Mouse (Mus musculus): ENCODE measurements at regions not wholly inside any gene's neighbourhood (a gene's known extent, or its start where the extent isn't known, plus 50 kb on each side); places are given as distances from the start of the nearest gene placed in this dataset.

DNA sequence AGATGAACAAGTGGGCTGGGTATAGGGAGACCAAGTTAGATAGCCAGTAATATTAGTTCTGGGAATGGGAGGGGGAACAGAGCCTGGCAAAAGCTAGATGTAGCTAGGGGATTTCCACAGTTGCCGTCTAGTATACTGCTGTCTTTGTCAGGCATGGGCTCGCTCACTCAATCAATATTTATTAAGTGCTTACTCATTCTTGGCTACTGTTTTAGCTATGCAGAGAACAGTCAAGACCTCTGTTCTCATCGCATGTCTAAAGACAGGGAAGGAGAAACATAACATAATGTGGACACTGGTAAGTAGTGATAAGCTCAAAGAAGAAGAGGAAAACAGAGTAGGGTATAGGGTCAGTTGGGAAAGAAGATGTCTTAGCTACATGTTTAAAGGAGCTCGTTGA is 173.4 kb downstream of the Gm5426 start:
- no peak for DNase-seq (ENCODE audit: low read depth, low spot score)

DNA sequence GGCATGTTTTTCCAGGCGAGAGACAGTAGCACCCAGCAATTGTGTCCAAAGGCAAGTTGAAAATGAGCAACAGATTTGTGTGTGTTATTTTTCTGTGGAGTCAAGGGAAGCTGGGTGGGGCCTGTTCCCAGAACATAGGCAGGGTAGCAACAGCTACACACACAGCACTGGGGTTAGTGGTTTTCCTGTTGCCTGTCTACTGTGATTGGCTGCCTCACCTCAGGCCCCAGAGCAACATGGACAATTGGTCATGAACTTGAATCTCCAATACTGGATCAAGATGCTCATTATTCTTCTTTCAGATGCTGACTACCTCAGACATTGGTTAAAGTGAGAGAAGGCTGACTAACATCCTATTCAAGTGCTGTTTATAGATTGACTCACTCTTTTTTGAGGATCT is 188.9 kb downstream of the Gm5426 start:
- peak; percentile 56 for DNase-seq (ENCODE audit: low read depth, low spot score)

DNA sequence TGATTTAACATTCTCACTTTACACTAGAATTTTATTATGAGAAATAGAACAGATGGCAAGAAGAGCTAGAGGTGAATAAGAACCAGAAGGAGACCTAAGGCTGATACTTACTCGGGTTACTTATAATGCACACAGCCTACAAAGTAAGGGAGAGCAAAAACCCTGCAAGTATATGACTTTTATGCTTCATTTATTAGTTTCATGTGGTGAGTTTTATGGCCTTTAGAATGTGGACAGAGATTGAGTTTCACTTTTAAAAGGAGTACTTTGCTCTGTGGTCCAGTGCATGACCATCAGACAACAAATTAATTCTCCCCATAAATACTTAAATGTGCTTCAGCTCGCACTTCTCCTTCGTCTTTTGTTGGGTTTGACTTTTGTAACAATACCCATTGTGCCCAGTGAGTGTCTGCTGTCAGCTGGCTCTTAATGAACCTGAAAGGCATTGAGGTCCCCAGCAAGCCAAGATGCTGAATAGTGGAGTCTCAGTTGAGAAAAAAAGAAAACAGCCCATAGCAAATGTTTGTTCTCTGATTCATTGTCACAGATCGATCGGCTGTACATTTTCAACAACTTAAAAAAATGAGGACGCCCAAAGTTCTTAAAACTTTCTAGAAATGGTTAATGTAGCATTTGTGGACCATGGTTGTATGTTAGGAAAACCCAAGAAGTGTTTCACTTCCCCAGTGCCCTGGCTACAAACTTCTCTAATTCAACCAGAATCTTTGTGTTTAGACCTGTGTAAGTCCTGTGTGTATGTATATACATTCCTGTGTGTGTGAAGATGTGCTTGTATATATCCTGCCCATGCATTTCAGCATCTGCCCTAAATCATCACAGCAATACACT is 194.5 kb downstream of the Gm5426 start:
- DNase-seq (ENCODE audit: low read depth, low spot score), result no peak

DNA sequence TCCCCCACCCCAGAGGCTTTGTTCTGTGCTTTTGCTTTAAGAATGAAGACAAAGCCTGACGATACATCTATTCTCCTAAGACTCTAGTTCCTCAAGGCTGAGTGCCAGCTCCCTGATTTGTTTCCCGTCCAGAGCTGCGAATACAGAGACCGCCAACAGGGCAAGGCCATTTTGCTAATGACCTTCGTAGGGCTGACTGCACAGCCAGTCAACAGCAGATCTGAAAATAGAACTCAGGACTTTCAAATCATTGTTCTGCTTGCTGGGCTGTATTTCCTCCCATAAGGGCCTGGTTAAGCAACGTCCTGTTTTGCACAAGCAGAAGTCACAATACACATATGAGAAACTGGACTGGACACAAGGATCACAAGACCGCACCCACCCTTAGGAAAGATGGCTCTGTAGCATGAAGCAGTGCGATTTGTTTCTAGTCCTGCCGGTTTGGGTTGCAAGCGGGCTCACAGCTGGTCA is 196.4 kb downstream of the Gm5426 start:
- no peak for DNase-seq (ENCODE audit: low read depth, low spot score)

DNA sequence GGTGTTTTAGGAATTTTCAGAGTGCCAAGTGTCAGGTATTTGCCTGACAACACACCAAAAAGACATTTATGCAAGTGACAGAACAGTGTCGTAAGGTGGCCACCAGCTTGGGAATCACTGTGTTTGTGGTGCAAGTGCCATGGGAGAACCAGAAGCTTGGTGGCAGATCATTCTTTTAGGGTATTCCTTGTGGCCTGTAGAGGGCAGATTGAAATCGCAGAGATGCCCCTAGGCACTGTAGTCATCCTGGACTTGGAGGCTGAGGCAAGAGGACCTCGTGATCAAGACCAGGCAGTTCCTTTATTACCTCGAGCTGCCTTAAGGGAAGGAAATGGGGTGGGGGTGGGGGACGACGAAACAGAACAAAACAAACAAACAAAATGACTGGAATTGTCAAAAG is 196.8 kb downstream of the Gm5426 start:
- DNase-seq (ENCODE audit: low read depth, low spot score), result peak; percentile 63

DNA sequence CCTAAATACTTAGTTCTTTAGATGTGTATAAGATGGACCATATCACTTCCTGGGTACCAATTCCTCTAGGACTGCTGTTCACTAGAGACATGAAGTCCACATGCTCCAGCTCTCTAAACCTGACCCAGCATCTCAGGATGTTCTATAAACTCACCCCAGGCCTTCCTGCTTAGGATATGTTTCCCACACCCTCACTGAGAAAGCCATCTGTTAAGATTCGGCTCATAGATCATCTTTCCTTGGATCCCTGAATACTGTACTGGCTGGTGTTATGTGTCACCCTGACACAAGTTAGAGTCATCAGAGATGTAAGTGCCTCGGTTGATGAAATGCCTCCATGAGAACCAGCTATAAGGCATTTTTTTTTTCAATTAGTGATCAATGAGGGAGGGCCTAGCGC is 199.9 kb downstream of the Gm5426 start:
- DNase-seq (ENCODE audit: low read depth, low spot score), result no peak

DNA sequence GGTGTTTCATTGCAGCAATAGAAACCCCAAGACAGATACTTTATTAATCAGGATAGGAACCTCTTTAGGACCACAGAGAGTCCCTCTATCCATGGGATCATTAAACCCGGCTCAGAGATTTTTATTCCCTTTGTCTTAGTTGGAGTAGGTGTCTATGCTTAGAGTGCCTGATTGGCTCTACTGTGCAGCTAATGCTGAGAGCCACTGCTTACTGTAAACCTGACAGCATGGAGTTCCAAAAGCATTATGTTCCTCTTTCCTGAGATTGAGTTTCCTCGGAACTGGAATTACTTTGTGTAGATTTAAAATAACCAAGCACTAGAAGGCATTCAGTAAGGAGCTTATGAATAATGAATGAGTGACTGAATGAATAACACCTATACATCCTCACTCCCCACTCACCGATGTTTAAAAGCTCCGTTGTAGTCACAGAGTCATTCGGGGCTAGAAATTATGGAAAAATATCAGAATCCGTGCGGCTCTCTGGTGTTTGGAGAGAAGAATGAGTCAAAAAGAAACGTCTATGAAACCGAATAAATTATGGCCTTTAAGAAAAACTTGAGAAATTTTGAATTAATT is 200.8 kb downstream of the Gm5426 start:
- no peak for DNase-seq (ENCODE audit: low read depth, low spot score)

DNA sequence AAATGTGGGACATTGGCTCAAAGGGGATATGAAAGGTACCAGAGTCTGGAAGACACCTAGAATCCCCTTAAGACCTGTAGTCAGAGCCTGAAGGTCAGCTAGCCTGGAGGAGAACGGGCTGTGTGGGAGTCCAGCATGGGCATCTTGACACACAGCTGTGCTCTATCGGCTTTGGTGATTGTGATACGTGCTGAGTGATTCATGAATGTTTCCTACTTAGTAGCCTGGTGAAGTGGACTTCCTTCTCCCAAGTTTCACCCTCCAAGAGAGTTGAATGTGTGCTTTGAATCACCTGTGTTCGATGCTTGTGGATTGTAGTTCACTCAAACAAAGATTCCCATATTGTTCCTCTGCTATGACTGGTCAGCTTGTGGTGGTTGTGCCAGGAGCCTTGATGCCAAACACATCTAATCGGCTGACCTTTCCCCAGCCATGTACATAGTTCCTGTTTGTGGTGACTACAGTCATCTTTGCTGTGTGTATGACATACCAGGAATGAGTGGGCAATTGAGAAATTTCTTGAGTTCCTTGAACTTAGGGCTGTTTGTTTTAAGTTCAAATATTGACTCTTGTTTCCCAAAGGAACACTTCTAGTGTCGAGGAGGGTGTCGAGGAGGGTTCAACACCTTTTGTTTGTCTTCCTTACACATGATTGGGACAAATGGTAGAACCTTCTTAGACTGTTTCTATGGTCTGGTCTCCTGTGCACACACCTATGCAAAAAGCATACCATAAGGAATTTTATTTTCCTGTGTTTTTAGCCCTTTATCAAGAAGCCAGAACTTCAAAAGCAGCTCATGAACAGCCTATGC is 201.6 kb downstream of the Gm5426 start:
- DNase-seq (ENCODE audit: low read depth, low spot score), result no peak

DNA sequence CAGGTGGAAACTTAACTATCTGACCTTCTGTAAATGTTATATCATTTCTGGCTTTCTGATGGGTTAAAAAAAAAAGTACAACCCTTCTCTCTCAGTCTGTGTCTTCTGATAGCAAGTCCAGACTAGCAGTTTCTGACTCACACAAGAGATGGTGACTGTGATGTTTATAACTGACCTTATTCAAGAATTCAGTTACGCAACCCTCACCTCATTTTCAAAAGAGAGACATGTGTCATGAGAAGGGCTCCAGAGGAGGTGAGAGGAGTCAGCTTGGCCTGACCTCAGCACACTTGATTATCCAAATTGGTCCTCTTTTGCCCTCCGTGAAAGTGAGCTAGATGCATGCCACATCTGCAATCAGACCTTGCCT is 202.2 kb downstream of the Gm5426 start:
- DNase-seq (ENCODE audit: low read depth, low spot score), result no peak

DNA sequence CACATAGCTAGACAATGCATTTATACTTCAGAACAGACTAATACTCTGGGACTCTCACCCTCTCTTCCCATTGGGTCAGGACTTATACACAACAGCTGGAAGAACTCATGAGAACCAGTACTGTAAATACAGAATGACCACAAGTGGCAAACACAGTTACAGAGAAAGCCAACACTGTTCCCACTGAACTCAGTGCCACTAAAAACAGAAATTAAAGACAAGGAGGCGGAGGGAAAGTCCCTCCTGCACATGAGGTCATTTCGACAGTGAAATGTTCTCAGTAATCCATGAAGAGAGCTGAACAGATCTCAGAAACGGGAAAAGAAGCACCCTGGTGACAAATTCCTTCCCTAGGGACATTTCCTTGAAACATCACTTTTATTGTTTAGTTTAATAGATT is 206.1 kb downstream of the Gm5426 start:
- no peak for DNase-seq (ENCODE audit: low read depth, low spot score)

DNA sequence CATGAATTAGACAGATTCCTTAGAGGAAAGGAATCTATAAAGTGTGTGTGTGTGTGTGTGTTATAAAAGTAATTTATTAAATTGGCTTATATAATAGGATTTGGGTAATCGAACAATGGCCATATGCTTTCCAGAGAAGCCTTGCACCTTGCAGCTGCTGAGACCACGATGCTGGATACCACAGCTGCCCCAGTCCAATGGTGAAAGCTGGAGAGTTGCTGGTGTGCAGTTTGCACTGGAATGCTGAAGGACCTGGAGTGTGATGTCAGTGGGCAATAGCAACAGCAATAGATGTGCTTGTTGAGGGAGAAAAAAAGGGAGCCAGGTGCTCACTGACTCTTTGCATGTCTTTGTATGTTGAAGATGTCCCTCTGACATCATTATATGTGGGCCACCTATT is 207.3 kb downstream of the Gm5426 start:
- no peak for DNase-seq (ENCODE audit: low read depth, low spot score)

DNA sequence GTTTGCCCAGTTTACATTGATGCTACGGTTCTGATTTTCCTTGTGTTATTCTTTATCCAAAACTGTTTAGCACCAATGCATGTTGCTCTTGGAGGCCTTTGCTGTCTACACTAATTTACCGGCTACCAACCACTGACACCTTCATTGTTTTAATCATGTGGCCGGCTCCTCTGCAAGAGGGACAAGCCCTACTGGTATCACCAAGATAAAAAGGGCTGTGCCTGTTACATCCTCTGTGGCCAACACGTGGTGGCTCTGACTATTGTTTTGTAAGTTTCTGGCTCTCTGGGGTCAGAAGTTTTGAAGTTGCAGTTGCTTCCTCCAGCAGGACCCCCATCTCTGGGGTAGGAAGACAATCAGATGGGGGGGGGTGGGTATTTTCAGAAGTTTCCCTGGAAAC is 214.3 kb downstream of the Gm5426 start:
- DNase-seq (ENCODE audit: low read depth, low spot score), result no peak

DNA sequence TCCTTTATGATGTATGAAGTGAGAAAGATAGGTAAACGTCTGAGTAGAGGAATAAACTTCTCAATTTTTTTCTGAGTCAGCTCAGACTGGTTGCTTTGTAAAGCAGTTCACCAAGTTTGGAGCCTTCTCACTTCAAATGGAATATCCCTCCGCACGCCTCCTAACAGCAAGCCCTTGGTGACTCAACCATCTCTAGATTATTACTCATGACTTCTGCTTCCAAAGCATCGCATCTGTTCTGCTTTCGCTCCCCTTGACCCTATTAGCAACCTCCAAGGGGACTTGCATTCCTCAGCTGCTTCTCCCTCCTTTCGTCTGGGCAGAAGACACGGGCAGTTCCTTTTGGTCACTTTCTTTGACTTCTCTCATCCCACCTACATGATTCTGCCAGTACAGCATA is 214.9 kb downstream of the Gm5426 start:
- no peak for DNase-seq (ENCODE audit: low read depth, low spot score)

DNA sequence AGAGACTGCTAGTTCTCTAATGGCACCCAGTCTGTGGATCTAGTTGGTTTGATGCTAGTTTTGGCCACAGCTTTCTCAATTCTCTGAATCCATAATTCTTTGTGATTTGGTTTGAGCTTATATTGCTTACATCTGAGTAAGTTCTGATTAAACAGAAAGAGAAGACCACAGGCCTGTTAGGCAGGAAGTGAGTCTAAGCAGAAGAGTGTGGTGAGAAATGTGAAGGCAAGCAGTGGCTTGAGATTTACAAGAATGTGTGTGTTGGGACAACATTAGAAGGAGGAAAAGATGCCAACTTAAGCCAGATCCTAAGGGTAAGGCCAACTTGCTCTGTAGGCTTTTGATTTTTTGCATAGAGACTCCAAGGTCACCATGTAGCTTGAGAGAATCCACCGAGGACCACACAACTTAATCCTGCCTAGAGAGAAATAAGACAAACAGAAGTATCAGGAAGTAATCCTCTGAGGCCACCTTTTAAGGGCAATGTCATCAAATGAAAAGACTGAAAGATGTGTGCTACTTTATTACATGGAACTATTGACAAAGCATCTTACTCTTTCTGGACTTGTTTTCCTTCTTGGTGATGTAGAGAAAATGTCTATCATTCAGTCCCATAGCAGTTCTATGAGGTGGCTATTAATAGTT is 220.7 kb downstream of the Gm5426 start:
- DNase-seq (ENCODE audit: low read depth, low spot score), result no peak

DNA sequence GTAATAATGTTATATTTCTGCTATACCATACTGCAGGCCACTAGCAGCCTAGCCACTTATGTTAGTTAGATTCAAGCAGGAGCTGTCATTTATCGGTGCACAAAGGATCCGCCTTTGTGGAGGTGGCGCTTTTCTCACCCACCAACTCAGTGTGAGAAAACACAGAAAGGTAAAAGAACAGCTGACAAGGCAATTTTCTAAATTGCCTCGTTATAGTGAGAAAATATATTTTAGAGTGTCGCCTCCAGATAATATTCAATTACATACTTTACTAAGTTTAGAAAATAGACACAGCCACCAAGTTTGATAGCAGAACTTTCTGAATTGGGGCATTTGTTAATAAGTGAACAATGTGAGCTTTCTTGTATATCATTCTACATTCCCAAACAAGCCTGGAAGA is 221.2 kb downstream of the Gm5426 start:
- no peak for DNase-seq (ENCODE audit: low read depth, low spot score)

DNA sequence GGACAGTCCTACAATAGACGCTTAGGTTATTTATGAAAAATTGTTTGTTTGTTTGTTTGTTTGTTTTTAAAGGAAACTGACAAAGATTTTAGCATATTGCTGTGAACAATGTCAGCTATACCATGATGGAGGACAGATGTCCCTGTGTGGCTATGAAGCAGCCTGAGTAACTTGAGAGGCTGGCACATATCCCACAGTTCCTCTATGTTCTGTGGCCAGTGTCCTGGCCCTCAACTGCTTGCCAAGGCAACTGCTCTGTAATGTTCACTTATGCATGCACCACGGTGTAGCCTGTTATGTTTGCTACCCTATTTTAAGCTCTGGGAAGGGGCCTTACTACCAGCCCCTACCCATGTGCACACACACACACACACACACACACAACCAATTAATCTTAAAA is 222.6 kb downstream of the Gm5426 start:
- no peak for DNase-seq (ENCODE audit: low read depth, low spot score)

DNA sequence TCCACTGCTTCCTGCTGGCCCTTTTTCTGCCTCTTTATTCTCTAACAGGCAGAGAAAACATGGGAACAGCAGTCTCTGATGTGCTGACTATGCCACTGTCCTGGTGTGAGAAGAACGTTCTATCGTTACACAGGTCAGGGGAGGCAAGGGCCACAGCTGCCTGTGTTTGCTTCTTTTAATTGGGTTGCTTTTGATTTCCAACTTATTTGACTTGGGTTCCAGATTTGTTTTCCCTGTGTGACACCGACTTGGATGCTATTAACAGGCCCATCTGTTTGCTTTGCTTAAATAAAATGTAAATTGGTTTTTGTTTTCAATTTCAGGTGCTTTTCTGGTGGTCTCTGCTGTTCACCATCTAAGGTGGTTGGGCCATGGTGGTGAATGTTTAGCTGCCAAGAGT is 225.8 kb downstream of the Gm5426 start:
- DNase-seq (ENCODE audit: low read depth, low spot score), result no peak

DNA sequence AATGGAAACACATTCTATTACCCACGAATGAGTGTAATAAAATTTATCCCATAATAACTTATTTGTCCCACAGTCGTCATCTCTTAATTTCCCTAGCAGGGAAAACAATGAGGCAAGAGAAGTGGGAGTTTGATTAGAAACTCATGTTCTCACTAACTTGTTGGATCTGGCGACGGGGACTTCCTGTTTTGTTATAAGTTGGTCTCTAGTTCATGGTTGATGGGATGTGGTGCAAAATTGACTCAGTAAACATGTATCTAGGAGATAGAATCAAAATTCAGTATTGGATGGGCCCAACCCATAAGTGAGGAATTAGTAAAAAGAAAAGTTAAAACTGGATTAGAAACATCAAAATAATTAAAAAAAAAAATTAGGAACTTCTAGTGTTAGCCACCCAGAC is 227.5 kb downstream of the Gm5426 start:
- no peak for DNase-seq (ENCODE audit: low read depth, low spot score)

DNA sequence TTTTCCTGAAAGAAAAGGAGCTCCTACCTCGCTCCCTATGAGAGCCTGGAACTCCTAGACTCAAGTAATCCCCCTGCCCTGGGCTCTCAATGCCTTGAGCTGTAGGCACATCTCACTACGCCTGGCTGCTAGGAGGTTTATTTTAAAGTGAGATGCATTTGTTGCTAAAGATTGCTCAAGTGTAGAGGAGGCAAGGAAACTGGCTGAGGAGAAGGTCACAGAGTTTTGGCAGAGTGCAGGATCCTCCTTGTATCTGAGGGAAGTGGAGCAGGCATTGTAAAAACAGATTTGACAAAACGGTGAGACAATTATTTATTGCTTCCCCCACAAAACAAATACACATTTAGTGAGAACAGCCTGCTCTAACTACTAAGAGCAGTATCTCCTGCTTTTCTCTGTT is 228.7 kb downstream of the Gm5426 start:
- no peak for DNase-seq (ENCODE audit: low read depth, low spot score)

DNA sequence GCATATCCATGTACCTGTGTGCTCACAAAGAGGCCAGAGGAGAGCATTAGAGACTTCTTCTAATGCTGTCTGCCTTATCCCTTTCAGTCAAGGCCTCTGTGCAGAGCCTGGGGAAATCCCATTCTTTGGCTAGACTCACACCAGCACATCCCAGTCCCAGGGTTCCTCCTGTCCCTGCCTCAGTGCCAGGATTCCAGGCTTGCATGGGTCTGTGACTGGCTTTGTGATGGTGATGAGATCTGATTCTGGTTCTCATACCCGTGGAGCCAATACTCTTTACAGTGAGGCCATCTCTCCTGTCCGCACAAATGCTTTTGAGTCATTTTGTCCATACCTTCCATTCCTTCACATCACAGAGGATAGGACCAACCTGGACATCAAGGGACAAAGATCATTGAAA is 230.5 kb downstream of the Gm5426 start:
- no peak for DNase-seq (ENCODE audit: low read depth, low spot score)

DNA sequence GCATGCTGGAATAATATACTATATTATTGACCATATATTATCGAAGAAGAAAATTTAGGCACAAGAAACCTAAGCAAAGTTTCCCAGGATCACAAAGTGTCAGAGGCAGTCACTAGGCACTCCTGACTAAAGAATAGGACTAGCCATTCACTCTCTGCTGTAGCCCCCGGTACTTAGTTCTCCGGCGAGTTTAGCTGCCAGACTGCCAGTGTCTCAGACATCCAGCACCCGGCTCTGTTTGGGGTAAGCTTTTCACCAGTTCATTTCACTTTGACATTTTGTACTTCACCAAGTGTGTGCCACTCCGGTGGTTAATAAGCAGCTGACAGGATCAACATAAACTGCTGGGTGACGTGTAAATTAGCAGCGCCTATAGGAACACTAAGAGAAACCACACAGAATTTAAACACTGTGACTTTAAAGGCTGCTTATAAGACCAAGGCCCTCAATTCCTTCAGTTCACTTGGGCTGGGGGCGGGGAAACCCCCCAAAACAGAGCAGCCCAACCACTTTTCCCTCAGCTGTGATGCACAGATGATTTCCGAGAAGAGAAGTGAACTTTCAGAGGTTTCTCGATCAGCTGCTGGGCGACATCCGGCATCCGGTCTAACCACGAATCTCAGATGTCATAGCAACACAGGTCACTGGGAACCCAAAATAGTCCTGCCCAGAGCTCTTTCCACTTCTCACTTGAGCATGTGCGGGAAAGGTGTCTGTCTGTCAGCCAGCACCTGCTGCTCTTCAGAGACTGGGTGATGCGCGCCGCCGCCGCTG is 234.3 kb downstream of the Gm5426 start:
- DNase-seq (ENCODE audit: low read depth, low spot score), result peak; percentile 98

DNA sequence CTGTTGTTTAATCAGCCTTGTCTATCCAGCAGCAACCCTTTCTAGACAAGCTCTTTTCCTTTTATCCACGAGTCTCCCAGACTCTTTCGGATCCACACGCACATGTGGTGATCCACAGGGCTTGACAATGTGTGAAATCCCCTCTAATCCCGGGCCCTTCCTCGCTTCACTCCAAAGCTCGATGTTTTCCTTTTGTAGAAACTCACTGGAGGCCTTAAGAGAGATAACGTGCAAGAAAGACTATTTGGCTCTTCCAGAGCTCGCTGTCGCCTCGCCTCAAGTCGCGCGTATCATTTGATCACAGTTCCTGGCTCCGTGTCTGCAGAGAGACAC is 234.9 kb downstream of the Gm5426 start:
- DNase-seq (ENCODE audit: low read depth, low spot score), result no peak

All from CD4-positive helper T cell, adult 2 months (primary cell).